Mouse (Mus musculus): ENCODE data around the gene Gnb4.

Gnb4 gene

GRCm38 (mm10) chr3:32616331-32617052 is at the start of gene Gnb4:
Gene Gnb4, minus strand, starts transcription at chr3:32616585.
- DNase-seq = peak; percentile 53

DNA sequence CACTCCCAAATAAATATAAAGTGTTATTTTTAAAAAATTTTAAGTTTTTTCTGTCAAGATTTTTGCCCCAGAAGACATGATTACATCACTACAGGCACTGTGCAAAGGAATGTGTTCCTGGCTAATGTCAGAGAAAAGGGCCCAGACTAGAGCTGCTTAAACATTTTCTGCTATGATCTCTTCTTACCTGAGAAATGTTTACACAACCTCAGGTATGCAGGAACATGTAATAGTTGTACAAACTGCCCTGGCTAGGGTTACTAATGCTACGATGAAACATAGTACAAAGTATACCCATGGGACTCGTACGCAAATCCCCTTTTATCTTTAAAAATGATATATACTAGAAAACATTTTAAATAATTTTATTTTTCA is 45.2 kb upstream of the Gnb4 start:
- no peak for DNase-seq

- DNase-seq = no peak
Observed at GRCm38 (mm10) chr3:32660831-32661555, 44.6 kb upstream of the Gnb4 start.

DNA sequence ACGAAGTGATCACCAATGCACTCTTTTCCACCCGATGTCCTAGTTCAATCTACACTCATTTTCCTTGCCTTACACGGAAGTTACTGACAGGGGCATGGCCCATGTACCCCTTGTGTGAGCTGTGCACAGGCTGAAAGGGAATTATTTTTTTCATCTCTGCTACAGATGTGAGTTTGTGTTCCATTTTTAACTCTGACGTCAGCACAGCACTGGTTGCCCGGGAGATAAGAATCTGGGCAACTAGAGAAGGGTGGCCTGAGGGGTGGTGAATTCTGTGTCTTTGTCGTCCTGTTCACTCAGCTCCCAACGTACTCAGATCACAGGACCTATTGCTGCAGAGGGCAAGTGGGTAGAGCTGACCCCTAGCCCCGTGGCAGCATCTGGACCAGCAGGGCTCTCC is 43.9 kb upstream of the Gnb4 start:
- DNase-seq = peak; percentile 22

DNA sequence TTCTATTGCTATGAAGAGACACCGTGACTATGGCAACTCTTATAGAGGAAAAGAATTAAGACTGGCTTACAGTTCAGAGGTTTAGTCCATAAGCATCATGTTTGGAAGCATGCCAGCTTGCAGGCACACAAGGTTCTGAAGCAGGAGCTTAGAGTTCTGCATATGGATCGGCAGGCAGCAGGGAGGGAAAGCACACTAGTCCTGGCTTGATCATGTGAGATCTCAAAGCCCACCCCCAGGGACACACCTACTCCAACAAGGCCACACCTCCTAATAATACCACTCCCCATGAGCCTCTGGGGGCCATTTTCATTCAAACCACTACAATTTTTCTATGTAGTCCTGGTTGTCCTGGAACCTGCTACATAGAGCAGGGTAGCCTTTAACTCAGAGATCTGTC is 43.1 kb upstream of the Gnb4 start:
- no peak for DNase-seq

DNA sequence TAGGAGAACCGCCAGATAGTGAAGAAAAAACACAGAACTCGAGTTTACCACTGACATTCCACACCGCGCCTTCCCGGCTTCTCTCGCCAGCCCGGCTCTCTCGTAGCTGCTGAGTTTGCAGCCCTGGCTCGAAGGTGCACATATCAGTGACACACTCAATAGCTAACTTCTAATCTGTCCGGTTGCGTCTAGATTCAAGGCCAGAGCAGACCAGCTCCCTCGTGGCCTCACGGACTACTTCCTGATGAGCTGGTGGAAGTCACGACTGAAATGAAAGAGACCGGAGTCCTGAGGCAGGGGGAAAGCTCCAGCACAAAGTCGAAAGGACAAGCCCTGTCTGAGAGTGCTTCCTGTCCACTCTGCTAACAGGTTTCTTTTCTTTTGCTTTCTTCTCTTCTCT is 42.4 kb upstream of the Gnb4 start:
- DNase-seq = peak; percentile 4

DNA sequence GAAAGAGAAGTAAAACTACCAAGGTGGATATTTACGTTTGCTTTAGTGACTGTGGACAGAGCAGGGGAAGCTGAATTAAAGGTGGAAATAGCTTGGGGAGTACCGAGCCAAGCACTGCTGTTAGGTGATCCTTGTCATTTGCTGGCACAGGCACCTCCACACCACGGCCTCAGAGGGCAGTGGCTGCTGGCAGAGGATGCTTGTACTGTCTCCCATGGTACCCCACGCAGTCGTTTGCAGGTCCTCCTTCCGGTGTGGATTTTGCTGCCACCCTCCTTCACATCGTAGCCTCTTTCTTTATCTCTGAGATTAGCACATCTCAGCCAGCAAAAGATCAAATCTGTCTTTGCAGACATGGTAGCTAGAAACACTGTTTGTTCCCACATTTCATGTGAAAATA is 42.0 kb upstream of the Gnb4 start:
- DNase-seq = no peak

GRCm38 (mm10) chr3:32656398-32656994 is 40.1 kb upstream of the Gnb4 start:
- DNase-seq = no peak

DNA sequence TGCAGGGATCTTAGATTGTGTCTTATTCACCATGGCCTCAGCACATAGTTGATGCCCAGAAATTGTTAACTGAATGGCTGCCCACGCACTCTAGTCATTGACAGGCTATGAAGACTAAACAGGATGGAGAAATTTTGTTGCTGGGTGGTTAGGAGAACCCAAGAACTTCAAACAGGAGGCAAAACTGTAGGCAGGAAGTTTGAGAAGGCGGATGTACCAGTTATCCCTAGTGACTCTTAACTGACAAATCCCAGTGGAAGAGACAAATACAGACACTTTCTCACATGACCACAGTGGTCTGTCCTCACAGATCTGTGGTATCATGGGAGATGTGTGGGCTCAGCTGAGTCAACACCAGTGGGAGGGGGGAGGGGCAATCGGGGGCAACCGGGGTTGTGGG is 39.6 kb upstream of the Gnb4 start:
- DNase-seq = peak; percentile 14

DNA sequence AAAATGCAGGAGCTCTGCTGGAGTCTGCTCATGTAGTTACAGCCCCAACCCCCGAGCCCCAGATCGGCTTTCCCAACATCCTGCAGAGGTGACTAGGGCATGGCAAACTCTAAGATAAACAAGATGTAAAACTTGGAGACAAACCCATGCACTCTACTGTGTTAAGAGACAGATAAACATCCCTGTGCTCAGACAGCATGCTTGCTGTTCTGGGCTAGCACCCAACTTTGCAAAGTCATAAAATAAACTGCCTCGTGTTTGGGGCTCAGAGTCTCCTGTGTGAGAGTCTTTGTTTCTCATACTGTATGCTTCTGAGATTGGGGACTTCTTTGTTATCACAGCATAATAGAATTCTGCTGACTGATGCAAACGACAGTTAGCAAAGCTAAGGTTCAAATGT is 36.4 kb upstream of the Gnb4 start:
- no peak for DNase-seq

DNA sequence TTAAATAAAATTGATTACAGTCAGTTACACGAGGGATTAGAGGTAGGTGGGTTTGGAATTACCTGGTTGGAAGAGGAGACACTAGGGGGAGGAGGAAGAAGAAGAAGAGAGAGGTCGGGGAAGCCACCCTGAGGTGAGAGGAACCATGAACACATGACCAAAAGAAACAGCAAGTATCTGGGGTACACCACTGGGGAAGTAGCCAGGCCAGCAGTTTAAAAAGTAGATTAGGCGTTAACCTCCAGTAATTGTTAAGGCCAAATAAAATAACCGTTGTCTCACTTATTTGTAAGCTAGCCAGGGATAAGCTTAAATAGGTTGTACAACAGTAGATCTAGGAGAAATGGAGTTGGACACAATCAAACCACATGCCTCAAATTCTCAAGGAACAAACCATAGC is 32.9 kb upstream of the Gnb4 start:
- no peak for DNase-seq

- no peak for DNase-seq
Observed at GRCm38 (mm10) chr3:32646918-32647317, 30.5 kb upstream of the Gnb4 start.

DNA sequence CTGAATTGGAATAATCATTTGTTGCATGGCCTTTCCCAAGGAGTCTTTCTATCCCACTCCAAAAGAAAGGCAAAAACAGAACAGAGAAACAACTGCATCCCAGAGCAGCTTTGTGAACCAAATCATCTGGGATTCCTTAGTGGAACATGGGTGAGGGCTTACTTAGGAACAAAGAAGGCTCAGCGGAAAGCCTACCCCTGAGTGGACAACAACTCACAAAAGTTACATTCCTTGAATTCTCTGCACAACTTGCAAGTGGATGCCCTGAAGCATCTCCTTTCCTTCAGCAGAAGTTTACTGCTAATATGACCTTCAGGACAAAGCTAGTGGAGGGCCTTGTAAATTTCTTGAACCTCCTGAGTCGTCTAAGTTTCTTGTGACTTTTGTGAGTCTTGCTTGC is 28.4 kb upstream of the Gnb4 start:
- no peak for DNase-seq

- no peak for DNase-seq
Observed at GRCm38 (mm10) chr3:32642116-32642515, 25.7 kb upstream of the Gnb4 start.

GRCm38 (mm10) chr3:32638240-32638639 is 21.9 kb upstream of the Gnb4 start:
- DNase-seq = peak; percentile 57

GRCm38 (mm10) chr3:32632760-32633264 is 16.4 kb upstream of the Gnb4 start:
- no peak for DNase-seq

- no peak for DNase-seq
Observed at GRCm38 (mm10) chr3:32630210-32630609, 13.8 kb upstream of the Gnb4 start.

DNA sequence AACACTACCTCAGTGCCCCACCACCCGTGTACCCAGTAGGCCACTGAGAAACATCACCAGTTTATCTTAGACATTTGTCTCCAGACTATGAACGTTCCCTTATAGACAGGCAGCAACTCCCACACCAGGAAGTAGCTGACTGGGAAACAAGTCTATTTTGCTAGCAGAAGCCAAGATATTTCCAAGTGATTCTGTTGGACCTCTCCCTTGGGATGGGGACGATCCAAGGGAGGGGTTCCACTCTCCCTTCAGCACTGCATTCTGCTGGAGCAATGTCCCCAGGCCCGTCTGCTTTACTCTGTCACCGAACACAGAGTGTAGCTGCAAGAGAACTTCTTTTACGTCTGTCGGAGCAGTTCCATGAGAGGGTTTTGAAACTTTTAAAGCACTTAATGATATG is 11.8 kb upstream of the Gnb4 start:
- DNase-seq = no peak

DNA sequence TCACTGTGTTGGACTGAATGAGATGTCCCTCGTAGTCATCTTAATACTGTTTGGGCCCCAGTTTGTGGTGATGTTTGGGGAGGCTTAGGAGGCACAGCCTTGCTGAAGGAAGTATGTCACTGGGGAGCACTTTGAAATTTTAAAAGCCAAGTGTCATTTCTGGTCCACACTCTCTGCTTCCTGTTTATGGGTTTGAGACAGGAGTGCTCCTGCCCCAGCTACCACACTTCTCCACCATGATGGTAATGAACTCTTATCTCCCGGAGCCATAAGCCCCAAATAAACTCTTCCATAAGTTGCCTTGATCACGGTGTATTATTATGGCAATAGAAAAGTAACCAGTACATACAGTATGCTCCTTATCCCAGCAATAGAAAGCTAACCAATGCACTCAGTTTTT is 5.7 kb upstream of the Gnb4 start:
- no peak for DNase-seq

- no peak for DNase-seq
Observed at GRCm38 (mm10) chr3:32621658-32622057, 5.3 kb upstream of the Gnb4 start.

DNA sequence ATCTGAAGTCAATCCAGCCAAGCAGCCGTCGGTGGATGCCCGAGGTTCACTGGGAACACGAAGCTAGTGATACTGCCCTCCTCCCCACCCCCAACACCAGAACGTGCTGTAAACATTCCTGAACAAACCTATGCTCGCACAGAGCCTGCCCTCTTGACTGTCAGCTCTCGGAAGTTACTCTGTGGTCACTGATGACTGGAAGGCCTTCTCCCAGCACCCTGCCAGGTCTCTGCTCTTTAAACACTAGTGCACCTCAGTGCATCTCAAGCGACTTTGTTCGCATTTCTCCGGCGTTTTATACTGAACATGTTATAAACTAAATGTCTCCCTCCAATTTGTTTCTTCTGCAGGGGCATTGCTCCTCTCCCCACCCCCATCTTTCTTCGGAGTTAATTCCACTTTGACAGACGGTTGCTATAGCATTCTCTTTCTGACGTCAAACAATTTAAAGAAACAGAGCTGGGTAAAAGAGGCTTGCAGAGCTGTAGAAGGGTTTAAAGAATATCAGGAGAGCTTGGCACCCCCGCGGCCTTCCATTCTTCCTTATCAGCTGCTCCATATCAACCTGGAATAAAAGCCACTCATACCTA is 763 bp upstream of the Gnb4 start:
- DNase-seq = no peak

DNA sequence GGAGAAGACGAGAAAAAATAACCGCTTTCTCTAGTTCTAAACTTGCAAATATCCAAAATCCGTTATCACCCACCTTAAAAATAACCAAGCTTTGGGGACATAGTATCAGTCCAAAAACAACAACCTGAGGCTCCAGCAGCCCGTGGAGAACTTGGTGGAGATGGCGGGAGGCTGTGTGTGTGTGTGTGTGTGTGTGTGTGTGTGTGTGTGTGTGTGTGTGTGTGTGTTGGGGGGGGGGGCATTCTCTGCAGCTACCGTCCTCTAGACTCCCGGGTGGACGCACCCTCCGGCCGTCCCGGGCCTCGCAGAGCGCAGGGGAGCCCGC is 417 bp downstream of the Gnb4 start:
- no peak for DNase-seq

DNA sequence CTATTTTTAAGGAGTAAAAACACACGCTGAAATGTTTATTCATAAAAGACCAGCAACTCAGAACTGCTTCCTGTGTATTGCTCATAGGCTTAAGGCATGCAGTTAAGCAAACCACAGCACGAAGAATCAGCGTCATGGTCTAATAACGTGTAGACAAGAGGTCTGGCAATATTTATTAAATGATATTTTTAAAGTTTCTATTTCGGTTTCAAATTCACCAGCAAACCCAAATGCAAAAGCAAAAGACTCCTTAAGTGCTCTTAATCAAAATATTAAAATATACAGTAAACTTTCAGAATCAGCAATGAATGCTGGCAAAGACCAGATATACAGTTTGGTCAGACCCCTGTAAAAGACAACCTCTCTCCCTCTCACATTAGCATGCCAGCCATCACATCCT is 1.0 kb downstream of the Gnb4 start:
- DNase-seq = peak; percentile 28

- DNase-seq = no peak
Observed at GRCm38 (mm10) chr3:32614786-32615185, 1.6 kb downstream of the Gnb4 start.
